Mouse (Mus musculus) neural tube, embryonic 13.5 days (tissue): ENCODE measurements around the gene P3h3. TPM values are rescaled to one million over a fixed set of nuclear protein-coding genes. Genes with fewer than 3 reads are reported as not detected.
A peak's percentile ranks its signal among the peaks of the same experiment; 100 is the strongest.
"Not testable (repeated sequence)": the region's sequence is repeated elsewhere in the genome, so short reads cannot be mapped to it uniquely, and the experiment has no call there.

Experiments
- ATAC-seq: fragments of 200-750 bp; cut with Nextera tagmentation; 2 replicates; pipeline ENCODE4 v1.8.0; 2017; ENCODE audit warnings: low read depth, mild to moderate bottlenecking, moderate TSS enrichment, moderate library complexity
- H3K27ac ChIP-seq: fragments of 300-500 bp; sonication (generic); replicated peaks from 2 replicates; pipeline ENCODE4 v1.5.1; 2015; ENCODE audit warnings: moderate library complexity, mild to moderate bottlenecking, inconsistent platforms
- H3K27me3 ChIP-seq: fragments of 300-500 bp; sonication (generic); 2 replicates; pipeline ENCODE4 v1.6.1; 2015; ENCODE audit warnings: mild to moderate bottlenecking, inconsistent platforms
- H3K36me3 ChIP-seq: fragments of 300-500 bp; sonication (generic); 2 replicates; pipeline ENCODE4 v1.6.1; 2015; ENCODE audit warnings: mild to moderate bottlenecking, inconsistent platforms
- H3K4me1 ChIP-seq: fragments of 300-500 bp; sonication (generic); replicated peaks from 2 replicates; pipeline ENCODE4 v1.6.1; 2015; ENCODE audit warnings: inconsistent platforms
- H3K4me2 ChIP-seq: fragments of 300-500 bp; sonication (generic); 2 replicates; pipeline ENCODE4 v1.6.1; 2015; ENCODE audit warnings: inconsistent platforms, mild to moderate bottlenecking, moderate library complexity
- H3K4me3 ChIP-seq: fragments of 300-500 bp; sonication (generic); 2 replicates; pipeline ENCODE4 v1.5.1; 2015; ENCODE audit warnings: mild to moderate bottlenecking, inconsistent platforms
- H3K9ac ChIP-seq: fragments of 300-500 bp; sonication (generic); 2 replicates; pipeline ENCODE4 v1.6.1; 2015; ENCODE audit warnings: moderate library complexity, mild to moderate bottlenecking, inconsistent platforms
- H3K9me3 ChIP-seq: fragments of 300-500 bp; sonication (generic); 2 replicates; pipeline ENCODE4 v1.6.1; 2016; ENCODE audit warnings: inconsistent platforms
- WGBS: fragments of 180-500 bp; shearing (Covaris S2); methylation state at CpG from one replicate; pipeline ENCODE4 v1.1.7; 2015; 5-methylcytosine and 5-hydroxymethylcytosine counted together
- polyA plus RNA-seq: library from polyadenylated mRNA; unstranded; fragments of >200 nt; fragmentation: Nextera tagmentation; extraction: Ambion mirVana; gene quantifications from 2 replicates; pipeline ENCODE4 v1.2.1, GENCODE M21; 2015

P3h3 gene
- polyA plus RNA-seq, 1 experiment from 2014 or later = 20.6 TPM

DNA sequence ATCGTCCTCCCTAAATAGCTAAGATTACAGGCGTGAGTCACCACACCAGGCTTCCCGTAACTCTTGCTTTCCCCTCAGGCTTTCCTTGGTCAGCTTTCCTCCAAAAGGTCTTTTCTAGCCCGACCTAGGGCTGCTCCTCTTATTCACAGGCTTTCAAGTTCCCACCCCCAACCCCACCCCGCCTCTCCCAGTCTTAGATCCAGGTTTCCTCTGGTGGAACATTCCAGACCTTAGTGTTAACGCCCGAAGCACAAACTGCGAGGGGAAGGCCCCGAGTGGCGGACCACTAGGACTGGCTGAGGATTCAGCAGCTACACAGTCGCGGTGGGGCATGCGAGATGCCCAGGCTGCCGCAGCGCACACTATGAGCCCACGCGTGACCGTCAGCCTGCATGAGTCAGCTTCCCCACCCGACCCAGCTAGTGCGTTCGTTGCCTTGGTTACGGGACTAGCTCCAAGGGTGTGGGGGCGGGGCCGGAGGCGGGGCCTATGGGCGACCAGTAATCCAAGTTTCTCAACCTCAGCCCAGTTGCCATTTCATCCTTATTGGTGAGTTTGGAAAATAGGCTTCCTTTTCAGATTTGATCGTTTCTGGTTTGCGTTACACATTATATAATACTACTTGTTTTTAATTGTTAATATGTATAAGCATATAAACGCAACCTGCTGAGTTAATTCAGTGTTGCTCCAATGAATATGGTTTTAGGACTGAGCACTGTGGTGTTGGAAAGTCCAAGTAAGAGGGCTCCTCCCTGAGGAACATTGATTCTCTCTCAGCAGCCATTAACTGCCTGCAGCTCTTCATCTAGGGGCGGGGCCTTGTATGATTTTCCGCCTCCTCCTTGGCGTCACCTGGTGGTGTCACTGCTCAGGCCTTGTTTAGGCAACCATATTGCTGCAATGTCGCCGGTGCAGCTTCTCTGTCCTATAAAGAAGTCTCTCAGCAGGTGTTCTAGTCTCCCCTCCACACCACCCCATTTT is 51.9 kb downstream of the P3h3 start:
- WGBS = 2% methylated on average over 34 of the region's 34 CpGs
- Histone ChIP-seq H3K4me3 (peak overlapping the region; percentile 44), H3K4me1 (peaks cover 40% of the 10 kb centered on the region), H3K4me2 (peak overlapping the region; percentile 74), H3K27ac (peak overlapping the region; percentile 82), H3K27me3 (no peaks in the 10 kb centered on the region), H3K9ac (peak overlapping the region; percentile 69), H3K36me3 (peaks cover 5% of the 10 kb centered on the region; the same call in 1 of the 2 replicates), H3K9me3 (no peaks in the 10 kb centered on the region)
- ATAC-seq = peak; percentile 80

DNA sequence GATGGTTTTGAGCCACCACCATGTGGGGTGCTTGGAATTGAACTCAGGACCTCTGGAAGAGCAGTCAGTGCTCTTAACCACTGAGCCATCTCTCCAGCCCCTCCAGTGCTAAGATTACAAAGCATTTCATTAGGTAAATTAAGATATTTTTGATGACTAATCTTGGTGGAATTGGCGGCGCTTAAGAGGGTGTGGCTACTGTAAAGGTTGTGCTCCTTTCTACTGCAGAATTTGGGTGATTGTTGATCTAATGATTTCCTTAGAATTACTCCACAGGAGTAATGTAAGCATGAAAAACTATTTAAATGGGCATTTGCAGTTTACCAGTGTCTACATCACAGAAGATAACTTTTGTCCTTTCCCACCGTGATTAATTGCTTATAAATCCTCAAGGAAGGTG is 53.2 kb downstream of the P3h3 start:
- Histone ChIP-seq H3K27me3 (no peaks in the 10 kb centered on the region), H3K9me3 (no peaks in the 10 kb centered on the region), H3K27ac (no peak overlapping the region), H3K36me3 (no peaks in the 10 kb centered on the region), H3K4me2 (no peak overlapping the region), H3K4me1 (peaks cover 30% of the 10 kb centered on the region), H3K9ac (no peak overlapping the region), H3K4me3 (no peak overlapping the region)
- ATAC-seq = no peak
- 90% methylated on average over 3 of the region's 3 CpGs for WGBS

DNA sequence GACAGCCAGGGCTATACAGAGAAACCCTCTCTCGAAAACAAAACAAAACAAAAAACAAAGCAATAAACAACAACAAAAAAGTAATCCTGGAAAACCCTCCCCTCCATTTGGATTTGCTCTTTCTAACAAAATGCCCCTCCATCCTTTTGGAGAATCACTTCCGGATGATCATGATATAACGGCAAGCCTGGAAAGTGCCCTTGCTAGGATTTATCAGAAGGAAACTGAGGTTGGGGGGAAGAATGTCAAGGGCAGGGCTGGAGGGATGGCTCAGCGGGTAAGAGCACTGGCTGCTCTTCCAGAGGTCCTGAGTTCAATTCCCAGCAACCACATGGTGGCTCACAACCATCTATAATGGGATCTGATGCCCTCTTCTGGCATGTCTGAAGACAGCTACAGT is 53.9 kb downstream of the P3h3 start:
- ATAC-seq, H3K9me3 ChIP-seq, H3K4me3 ChIP-seq, H3K36me3 ChIP-seq, H3K4me2 ChIP-seq, H3K27me3 ChIP-seq, H3K27ac ChIP-seq, H3K9ac ChIP-seq: not testable (repeated sequence)
- WGBS = 95% methylated on average over 4 of the region's 4 CpGs
- peaks cover 23% of the 10 kb centered on the region for H3K4me1 ChIP-seq

DNA sequence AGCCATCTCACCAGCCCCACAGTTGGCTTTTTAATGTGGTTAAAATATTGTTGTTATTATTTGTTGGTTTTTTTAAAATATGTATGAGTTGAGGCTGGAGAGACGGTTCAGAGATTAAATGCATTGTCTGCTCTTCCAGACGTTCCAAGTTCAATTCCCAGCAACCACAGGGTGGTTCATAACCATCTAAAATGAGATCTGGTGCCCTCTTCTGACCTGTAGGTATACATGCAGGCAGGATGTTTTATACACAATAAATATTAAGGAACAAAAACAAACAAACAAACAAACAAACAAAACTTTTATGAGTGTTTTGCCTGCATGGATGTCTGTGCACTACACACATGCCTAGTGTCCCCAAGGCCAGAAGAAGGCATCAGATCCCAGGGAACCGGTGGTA is 54.5 kb downstream of the P3h3 start:
- H3K27ac ChIP-seq = no peak overlapping the region
- H3K4me3 ChIP-seq = no peak overlapping the region
- H3K27me3 ChIP-seq = no peaks in the 10 kb centered on the region
- no peak for ATAC-seq
- H3K4me1 ChIP-seq = peaks cover 17% of the 10 kb centered on the region
- H3K4me2 ChIP-seq = no peak overlapping the region
- WGBS = 75% methylated on average over 3 of the region's 3 CpGs
- H3K36me3 ChIP-seq = no peaks in the 10 kb centered on the region
- H3K9ac ChIP-seq = no peak overlapping the region
- H3K9me3 ChIP-seq = no peaks in the 10 kb centered on the region

DNA sequence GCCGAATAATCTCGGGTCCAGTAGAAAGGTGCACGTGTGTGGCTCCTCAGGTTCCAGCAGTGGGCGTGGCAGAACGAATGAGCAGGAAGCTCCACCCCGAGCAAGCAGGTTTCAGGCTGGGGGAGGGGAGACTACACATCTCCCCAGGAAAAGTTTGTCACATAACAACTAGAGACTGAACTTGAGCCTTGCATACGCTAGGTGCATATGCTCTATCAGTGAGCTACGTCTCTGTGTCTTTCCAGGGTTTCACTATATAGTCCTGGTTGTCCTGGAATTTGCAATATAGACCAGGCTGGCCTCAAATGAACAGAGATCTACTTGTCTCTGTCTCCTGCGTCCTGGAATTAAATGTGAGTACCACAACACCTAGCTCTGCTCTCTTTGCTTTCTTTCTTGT is 55.2 kb downstream of the P3h3 start:
- H3K4me3 ChIP-seq, H3K27me3 ChIP-seq, H3K36me3 ChIP-seq, ATAC-seq, H3K9ac ChIP-seq, H3K27ac ChIP-seq, H3K9me3 ChIP-seq: not testable (repeated sequence)
- Histone ChIP-seq H3K4me2 (0 out of 2 replicates have a peak overlapping the region, but pooled peaks have one; percentile 20), H3K4me1 (peaks cover 16% of the 10 kb centered on the region; the same call in 1 of the 2 replicates)
- WGBS = 19% methylated on average over 6 of the region's 9 CpGs

DNA sequence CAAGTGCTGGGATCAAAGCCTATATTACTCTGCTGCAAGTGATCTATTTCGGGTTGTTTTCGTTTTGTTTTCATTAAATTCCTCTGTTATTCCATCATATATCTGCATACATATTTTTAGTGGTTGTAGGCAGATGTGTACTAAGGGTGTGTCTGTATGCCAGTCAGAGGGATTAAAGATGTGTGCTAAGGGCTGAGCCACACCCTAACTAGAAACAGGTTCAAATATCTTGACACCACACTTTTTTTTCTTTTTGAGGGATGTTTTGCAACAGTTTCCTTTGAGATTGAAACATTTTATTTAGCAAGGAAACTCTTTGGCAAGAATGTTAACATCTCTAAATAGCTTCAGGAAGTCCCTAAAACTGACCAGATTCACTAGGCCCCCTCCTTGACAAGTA is 61.4 kb downstream of the P3h3 start:
- no peak for ATAC-seq
- H3K27me3 ChIP-seq = no peaks in the 10 kb centered on the region

DNA sequence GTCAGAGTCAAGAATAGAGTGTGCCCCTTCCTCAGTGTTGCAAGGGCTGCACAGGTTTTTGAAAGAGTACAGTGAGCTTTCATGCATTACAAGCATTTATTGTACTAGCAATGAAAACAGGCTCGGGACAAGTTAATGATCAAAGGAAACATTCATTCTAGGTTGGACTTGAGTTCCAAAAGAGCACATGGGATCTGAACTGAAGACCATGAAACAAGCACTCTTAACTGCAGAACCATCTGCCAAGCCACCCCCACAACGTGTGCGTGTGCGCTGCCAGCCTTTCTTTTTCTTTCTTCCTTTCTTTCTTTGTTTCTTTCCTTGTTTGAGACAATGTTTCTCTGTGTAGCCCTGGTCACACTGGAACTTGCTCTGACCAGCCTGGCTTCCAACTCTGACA is 61.8 kb downstream of the P3h3 start:
- no peak overlapping the region for H3K4me2 ChIP-seq
- H3K9me3 ChIP-seq = no peaks in the 10 kb centered on the region
- no peak overlapping the region for H3K27ac ChIP-seq
- H3K36me3 ChIP-seq = no peaks in the 10 kb centered on the region
- no peak overlapping the region for H3K9ac ChIP-seq
- ATAC-seq = no peak
- H3K4me3 ChIP-seq = no peak overlapping the region
- 64% methylated on average over 4 of the region's 4 CpGs for WGBS
- no peaks in the 10 kb centered on the region for H3K27me3 ChIP-seq
- no peaks in the 10 kb centered on the region for H3K4me1 ChIP-seq

More for the DNA sequence above, 61.4 kb downstream of the P3h3 start:
- H3K36me3 ChIP-seq = no peaks in the 10 kb centered on the region
- H3K4me3 ChIP-seq = no peak overlapping the region
- no peaks in the 10 kb centered on the region for H3K4me1 ChIP-seq
- no peak overlapping the region for H3K9ac ChIP-seq
- H3K27ac ChIP-seq = no peak overlapping the region
- H3K4me2 ChIP-seq = no peak overlapping the region
- H3K9me3 ChIP-seq = no peaks in the 10 kb centered on the region
- 85% methylated on average over 2 of the region's 2 CpGs for WGBS

DNA sequence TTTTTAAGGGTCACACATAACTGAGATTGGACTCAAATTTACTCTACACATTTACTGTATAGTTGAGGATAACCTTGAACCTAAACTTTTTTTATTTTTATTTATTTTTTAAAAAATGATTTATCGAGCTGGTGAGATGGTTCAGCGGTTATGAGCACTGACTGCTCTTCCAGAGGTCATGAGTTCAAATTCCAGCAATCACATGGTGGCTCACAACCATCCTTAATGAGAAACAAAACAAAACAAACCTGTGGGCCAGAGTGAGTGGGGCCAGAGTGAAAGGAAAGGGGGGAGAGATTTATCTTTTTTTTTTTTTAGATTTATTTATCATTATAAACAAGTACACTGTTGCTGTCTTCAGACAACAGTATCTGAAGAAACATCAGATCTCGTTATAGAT is 65.6 kb downstream of the P3h3 start:
- Histone ChIP-seq H3K4me2 (no peak overlapping the region), H3K27ac (no peak overlapping the region), H3K4me1 (no peaks in the 10 kb centered on the region), H3K36me3 (no peaks in the 10 kb centered on the region), H3K9me3 (no peaks in the 10 kb centered on the region), H3K27me3 (no peaks in the 10 kb centered on the region), H3K9ac (no peak overlapping the region), H3K4me3 (no peak overlapping the region)
- WGBS = 79% methylated on average over 3 of the region's 3 CpGs
- no peak for ATAC-seq

Other genes starting within 250 kb of the P3h3 start
- 0.12 TPM in 1 of 2 replicates, not detected in the other for gene C1s2, start 221.7 kb downstream of the P3h3 start, polyA plus RNA-seq
- gene Lpcat3, start 194.7 kb downstream of the P3h3 start, polyA plus RNA-seq = 43.2 and 43.7 TPM in 2 replicates
- 110 and 120 TPM in 2 replicates for gene Emg1, start 145.6 kb downstream of the P3h3 start, polyA plus RNA-seq
- gene Phb2, start 145.4 kb downstream of the P3h3 start, polyA plus RNA-seq = 259 and 270 TPM in 2 replicates
- 6.0 and 7.9 TPM in 2 replicates for gene Ptpn6, start 119.0 kb downstream of the P3h3 start, polyA plus RNA-seq
- gene Grcc10, start 116.4 kb downstream of the P3h3 start, polyA plus RNA-seq = 687 and 693 TPM in 2 replicates
- not detected in 2 replicates for gene Gm45234, start 101.7 kb downstream of the P3h3 start, polyA plus RNA-seq
- gene Atn1, start 101.2 kb downstream of the P3h3 start, polyA plus RNA-seq = 21.0 and 23.1 TPM in 2 replicates
- 67.2 and 69.8 TPM in 2 replicates for gene Eno2, start 88.1 kb downstream of the P3h3 start, polyA plus RNA-seq
- gene Lrrc23, start 78.0 kb downstream of the P3h3 start, polyA plus RNA-seq = 0.57 and 2.1 TPM in 2 replicates
- gene Spsb2, start 49.1 kb downstream of the P3h3 start, polyA plus RNA-seq = 4.7 and 8.5 TPM in 2 replicates
- gene Tpi1, start 43.5 kb downstream of the P3h3 start, polyA plus RNA-seq = 385 and 391 TPM in 2 replicates
- 176 and 178 TPM in 2 replicates for gene Usp5, start 28.3 kb downstream of the P3h3 start, polyA plus RNA-seq
- gene Cdca3, start 28.2 kb downstream of the P3h3 start, polyA plus RNA-seq = 26.6 and 33.2 TPM in 2 replicates
- 0.44 and 0.93 TPM in 2 replicates for gene Gnb3, start 17.5 kb downstream of the P3h3 start, polyA plus RNA-seq
- 21.2 and 22.4 TPM in 2 replicates for gene Gpr162, start 6.2 kb upstream of the P3h3 start, polyA plus RNA-seq
- 0.21 TPM in 1 of 2 replicates, not detected in the other for gene Cd4, start 30.5 kb upstream of the P3h3 start, polyA plus RNA-seq
- gene Lag3, start 54.0 kb upstream of the P3h3 start, polyA plus RNA-seq = 2.2 and 3.2 TPM in 2 replicates
- 797 TPM in 2 replicates for gene Ptms, start 62.4 kb upstream of the P3h3 start, polyA plus RNA-seq
- gene Mlf2, start 73.6 kb upstream of the P3h3 start, polyA plus RNA-seq = 535 and 552 TPM in 2 replicates
- 85.4 and 96.4 TPM in 2 replicates for gene Cops7a, start 107.8 kb upstream of the P3h3 start, polyA plus RNA-seq
- 28.4 and 28.9 TPM in 2 replicates for gene Pianp, start 138.9 kb upstream of the P3h3 start, polyA plus RNA-seq
- gene Zfp384, start 151.4 kb upstream of the P3h3 start, polyA plus RNA-seq = 20.0 and 23.2 TPM in 2 replicates
- gene Ing4, start 182.0 kb upstream of the P3h3 start, polyA plus RNA-seq = 147 and 148 TPM in 2 replicates
- gene Acrbp, start 191.9 kb upstream of the P3h3 start, polyA plus RNA-seq = 19.0 and 21.0 TPM in 2 replicates
- gene Lpar5, start 210.2 kb upstream of the P3h3 start, polyA plus RNA-seq = 0.43 and 0.77 TPM in 2 replicates
- gene Chd4, start 238.2 kb upstream of the P3h3 start, polyA plus RNA-seq = 89.0 and 107 TPM in 2 replicates